Mouse (Mus musculus): ENCODE measurements at regions not wholly inside any gene's neighbourhood (a gene's known extent, or its start where the extent isn't known, plus 50 kb on each side); places are given as distances from the start of the nearest gene placed in this dataset.

DNA sequence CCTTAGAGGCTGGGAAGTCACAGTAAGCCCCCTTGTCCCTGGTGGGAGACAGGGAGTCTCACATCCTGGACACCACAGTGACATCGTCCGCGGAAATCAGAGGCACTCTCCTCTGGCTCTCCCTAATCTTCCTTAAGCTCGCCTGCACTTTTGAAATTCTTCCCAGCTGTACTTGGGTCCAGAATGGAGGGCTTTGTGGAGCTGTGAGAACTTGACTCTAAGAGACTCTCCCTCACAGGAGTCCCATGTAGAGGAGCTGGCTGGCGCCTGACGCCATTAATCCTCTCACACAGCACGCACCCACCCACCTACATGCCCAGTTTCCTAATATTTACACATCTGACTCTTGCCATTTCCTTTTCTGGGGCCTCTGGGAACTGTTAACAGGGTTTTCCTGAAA, 492.8 kb downstream of the Ccdc171 start:
- 69% methylated on average over 7 of the region's 7 CpGs for WGBS
- H3K9ac ChIP-seq (ENCODE audit: low read depth, low read length) = no peak overlapping the region
- H3K27me3 ChIP-seq (ENCODE audit: control insufficient read depth, insufficient read depth, low read length) = no peaks in the 10 kb centered on the region

DNA sequence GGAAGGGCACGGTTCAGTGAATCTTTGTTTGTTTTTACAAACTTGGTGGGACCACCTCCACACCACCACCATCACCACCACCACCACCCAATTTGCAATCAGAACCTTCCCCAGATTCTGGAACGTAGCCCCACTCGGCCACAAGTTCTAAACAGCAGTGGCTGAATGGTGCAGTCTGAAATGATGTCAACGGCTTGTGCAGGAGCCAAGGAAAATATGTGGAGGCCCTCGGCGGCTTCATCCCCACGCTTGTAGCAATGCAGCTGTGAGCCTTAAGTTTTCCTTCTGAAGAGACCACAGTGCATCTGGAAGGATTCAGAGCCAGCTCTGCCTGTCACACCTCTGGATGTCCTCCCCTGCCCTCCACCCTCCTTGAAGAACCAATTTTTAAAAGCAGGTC, 493.4 kb downstream of the Ccdc171 start:
- Histone ChIP-seq H3K4me1 (ENCODE audit: control insufficient read depth, insufficient read depth, low read length) (no peaks in the 10 kb centered on the region), H3K9ac (ENCODE audit: low read depth, low read length) (no peak overlapping the region), H3K4me3 (ENCODE audit: insufficient read depth, low read depth, low read length) (no peak overlapping the region), H3K27me3 (ENCODE audit: control insufficient read depth, insufficient read depth, low read length) (no peaks in the 10 kb centered on the region), H3K79me2 (ENCODE audit: control insufficient read depth, insufficient read depth, low read length) (no peaks in the 10 kb centered on the region), H3K27ac (replicated peaks; ENCODE audit: insufficient read depth, low read depth, low read length) (no peak overlapping the region), H3K36me3 (ENCODE audit: control insufficient read depth, insufficient read depth, low read length) (no peaks in the 10 kb centered on the region)
- WGBS = 78% methylated on average over 7 of the region's 7 CpGs
- TF ChIP-seq CTCF (IDR thresholded peaks at IDR 0.05; ENCODE audit: low read depth, low read length) (no peak), POLR2A (IDR thresholded peaks at IDR 0.05; ENCODE audit: extremely low read depth, insufficient read depth, low read length) (no peak)
- no peak for DNase-seq (ENCODE audit: extremely low read depth, low read depth, low spot score)

More for the DNA sequence above, 492.8 kb downstream of the Ccdc171 start:
- Histone ChIP-seq H3K79me2 (ENCODE audit: control insufficient read depth, insufficient read depth, low read length) (no peaks in the 10 kb centered on the region), H3K4me1 (ENCODE audit: control insufficient read depth, insufficient read depth, low read length) (no peaks in the 10 kb centered on the region), H3K4me3 (ENCODE audit: insufficient read depth, low read depth, low read length) (no peak overlapping the region), H3K36me3 (ENCODE audit: control insufficient read depth, insufficient read depth, low read length) (no peaks in the 10 kb centered on the region), H3K27ac (replicated peaks; ENCODE audit: insufficient read depth, low read depth, low read length) (no peak overlapping the region)
- TF ChIP-seq CTCF (IDR thresholded peaks at IDR 0.05; ENCODE audit: low read depth, low read length) (no peak), POLR2A (IDR thresholded peaks at IDR 0.05; ENCODE audit: extremely low read depth, insufficient read depth, low read length) (no peak)
- no peak for DNase-seq (ENCODE audit: extremely low read depth, low read depth, low spot score)

DNA sequence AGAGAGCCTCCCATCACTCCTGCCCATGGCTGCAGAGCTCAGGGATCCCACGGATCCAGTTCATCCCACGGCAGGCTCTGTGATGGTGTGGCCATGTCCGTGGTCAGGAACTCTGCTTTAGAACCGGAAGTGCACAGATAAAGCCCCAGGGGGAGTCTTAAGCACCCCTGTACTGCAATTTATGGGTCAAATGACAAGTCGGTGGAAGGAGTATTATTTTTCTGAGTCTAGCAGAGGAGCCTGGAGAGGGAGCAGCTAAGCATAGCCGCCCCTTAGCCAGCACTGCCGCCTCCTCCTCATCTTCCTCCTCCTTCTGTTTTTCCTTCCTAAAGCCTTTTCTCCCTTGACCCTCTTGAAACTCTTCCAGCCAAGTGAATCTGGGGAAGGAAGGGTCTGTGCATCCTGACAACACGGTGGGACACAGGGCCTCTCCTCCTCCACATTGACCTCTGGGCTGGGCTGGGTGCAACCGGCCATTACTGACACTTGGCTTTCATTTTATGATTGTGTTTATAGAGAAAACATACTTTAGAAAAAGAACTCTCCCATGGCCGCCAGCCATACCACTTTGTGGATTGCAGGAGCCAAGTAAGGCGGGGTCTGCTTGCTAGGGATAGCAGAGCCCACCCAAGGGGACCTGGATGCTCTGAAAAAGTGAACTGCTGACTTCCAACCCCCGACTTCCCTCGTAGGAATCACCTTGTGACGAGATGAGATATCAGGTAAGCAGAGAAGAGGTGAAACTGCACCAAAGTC, 494.3 kb downstream of the Ccdc171 start:
- Histone ChIP-seq H3K27me3 (ENCODE audit: control insufficient read depth, insufficient read depth, low read length) (no peaks in the 10 kb centered on the region), H3K36me3 (ENCODE audit: control insufficient read depth, insufficient read depth, low read length) (no peaks in the 10 kb centered on the region), H3K4me1 (ENCODE audit: control insufficient read depth, insufficient read depth, low read length) (no peaks in the 10 kb centered on the region), H3K27ac (replicated peaks; ENCODE audit: insufficient read depth, low read depth, low read length) (no peak overlapping the region), H3K4me3 (ENCODE audit: insufficient read depth, low read depth, low read length) (no peak overlapping the region), H3K79me2 (ENCODE audit: control insufficient read depth, insufficient read depth, low read length) (no peaks in the 10 kb centered on the region), H3K9ac (ENCODE audit: low read depth, low read length) (no peak overlapping the region)
- no peak for DNase-seq (ENCODE audit: extremely low read depth, low read depth, low spot score)
- 76% methylated on average over 14 of the region's 14 CpGs for WGBS
- no peak for TF ChIP-seq CTCF (IDR thresholded peaks at IDR 0.05; ENCODE audit: low read depth, low read length)
- TF ChIP-seq POLR2A (IDR thresholded peaks at IDR 0.05; ENCODE audit: extremely low read depth, insufficient read depth, low read length) = no peak

DNA sequence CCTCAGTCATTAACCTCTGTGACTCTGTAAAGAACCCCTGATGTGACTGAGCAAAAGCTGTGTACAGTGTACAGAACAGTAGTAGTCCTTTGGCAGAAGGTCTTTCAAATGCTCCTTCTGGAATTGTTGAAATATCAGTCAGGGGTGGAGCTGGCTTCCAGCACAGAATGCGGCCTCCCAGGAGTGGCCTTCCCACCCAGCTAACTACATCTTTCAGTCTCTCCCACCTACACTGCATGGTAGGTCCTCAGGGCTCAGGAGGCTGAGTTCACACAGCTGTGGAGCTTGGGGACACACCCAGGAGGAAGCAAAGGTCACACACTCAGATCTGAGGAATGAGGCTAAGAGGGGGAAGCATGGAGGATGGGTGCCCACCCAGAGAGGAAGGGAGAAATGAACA, 495.3 kb downstream of the Ccdc171 start:
- WGBS = 77% methylated on average over 1 of the region's 1 CpGs
- no peaks in the 10 kb centered on the region for H3K27me3 ChIP-seq (ENCODE audit: control insufficient read depth, insufficient read depth, low read length)

DNA sequence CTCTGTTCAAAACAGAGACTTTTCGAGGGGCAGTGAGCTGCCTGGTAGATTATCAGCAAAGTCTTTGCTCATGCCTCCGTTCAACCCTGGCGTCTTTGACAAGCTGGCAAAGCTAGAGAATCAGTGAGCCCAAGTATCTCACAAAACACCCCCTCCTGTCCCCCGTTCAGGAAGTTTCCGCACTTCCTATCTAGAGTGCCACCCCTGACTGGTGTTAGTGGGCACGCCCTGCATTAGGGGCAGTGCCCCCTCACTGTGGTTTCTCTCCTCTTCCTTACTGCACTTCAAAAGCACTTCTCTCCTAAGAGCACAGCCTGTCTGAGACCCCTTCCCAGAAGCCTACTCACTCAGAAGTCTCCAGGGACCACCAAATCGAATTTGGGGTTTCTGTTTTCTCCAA, 497.0 kb downstream of the Ccdc171 start:
- DNase-seq (ENCODE audit: extremely low read depth, low read depth, low spot score) = no peak
- H3K36me3 ChIP-seq (ENCODE audit: control insufficient read depth, insufficient read depth, low read length) = no peaks in the 10 kb centered on the region
- TF ChIP-seq POLR2A (IDR thresholded peaks at IDR 0.05; ENCODE audit: extremely low read depth, insufficient read depth, low read length) (no peak), CTCF (IDR thresholded peaks at IDR 0.05; ENCODE audit: low read depth, low read length) (no peak)
- no peaks in the 10 kb centered on the region for H3K27me3 ChIP-seq (ENCODE audit: control insufficient read depth, insufficient read depth, low read length)
- H3K9ac ChIP-seq (ENCODE audit: low read depth, low read length) = no peak overlapping the region
- no peak overlapping the region for H3K27ac ChIP-seq (replicated peaks; ENCODE audit: insufficient read depth, low read depth, low read length)
- H3K4me1 ChIP-seq (ENCODE audit: control insufficient read depth, insufficient read depth, low read length) = no peaks in the 10 kb centered on the region
- H3K79me2 ChIP-seq (ENCODE audit: control insufficient read depth, insufficient read depth, low read length) = no peaks in the 10 kb centered on the region
- WGBS = 78% methylated on average over 7 of the region's 7 CpGs
- H3K4me3 ChIP-seq (ENCODE audit: insufficient read depth, low read depth, low read length) = no peak overlapping the region

More for the DNA sequence above, 495.3 kb downstream of the Ccdc171 start:
- H3K4me1 ChIP-seq (ENCODE audit: control insufficient read depth, insufficient read depth, low read length) = no peaks in the 10 kb centered on the region
- no peak overlapping the region for H3K27ac ChIP-seq (replicated peaks; ENCODE audit: insufficient read depth, low read depth, low read length)
- no peaks in the 10 kb centered on the region for H3K79me2 ChIP-seq (ENCODE audit: control insufficient read depth, insufficient read depth, low read length)
- no peak for TF ChIP-seq CTCF (IDR thresholded peaks at IDR 0.05; ENCODE audit: low read depth, low read length)
- TF ChIP-seq POLR2A (IDR thresholded peaks at IDR 0.05; ENCODE audit: extremely low read depth, insufficient read depth, low read length) = no peak
- DNase-seq (ENCODE audit: extremely low read depth, low read depth, low spot score) = no peak
- no peaks in the 10 kb centered on the region for H3K36me3 ChIP-seq (ENCODE audit: control insufficient read depth, insufficient read depth, low read length)
- no peak overlapping the region for H3K9ac ChIP-seq (ENCODE audit: low read depth, low read length)
- no peak overlapping the region for H3K4me3 ChIP-seq (ENCODE audit: insufficient read depth, low read depth, low read length)

DNA sequence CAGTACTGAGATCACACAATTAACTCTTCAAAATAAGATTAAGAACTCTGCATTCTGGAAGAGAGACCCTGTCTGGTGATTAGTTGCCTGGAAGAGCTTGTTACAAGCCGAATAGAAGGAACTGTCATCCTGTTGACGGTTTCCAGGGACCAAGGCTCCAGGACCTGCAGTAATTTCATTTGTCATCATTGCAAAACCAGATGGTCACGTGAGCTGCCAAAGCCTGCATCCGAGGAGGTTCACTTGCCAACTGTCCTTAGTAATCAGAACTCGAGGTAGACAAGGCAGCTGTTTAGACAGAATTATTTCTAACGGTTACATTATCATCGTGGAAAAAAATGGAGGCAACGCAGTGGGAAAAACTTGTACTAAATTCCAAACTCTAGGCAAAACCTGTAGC, 500.8 kb downstream of the Ccdc171 start:
- no peak overlapping the region for H3K9ac ChIP-seq (ENCODE audit: low read depth, low read length)
- no peak overlapping the region for H3K27ac ChIP-seq (replicated peaks; ENCODE audit: insufficient read depth, low read depth, low read length)
- TF ChIP-seq CTCF (IDR thresholded peaks at IDR 0.05; ENCODE audit: low read depth, low read length) (no peak), POLR2A (IDR thresholded peaks at IDR 0.05; ENCODE audit: extremely low read depth, insufficient read depth, low read length) (no peak)
- H3K27me3 ChIP-seq (ENCODE audit: control insufficient read depth, insufficient read depth, low read length) = no peaks in the 10 kb centered on the region
- H3K36me3 ChIP-seq (ENCODE audit: control insufficient read depth, insufficient read depth, low read length) = no peaks in the 10 kb centered on the region
- H3K79me2 ChIP-seq (ENCODE audit: control insufficient read depth, insufficient read depth, low read length) = no peaks in the 10 kb centered on the region
- 77% methylated on average over 8 of the region's 8 CpGs for WGBS
- H3K4me3 ChIP-seq (ENCODE audit: insufficient read depth, low read depth, low read length) = no peak overlapping the region
- DNase-seq (ENCODE audit: extremely low read depth, low read depth, low spot score) = no peak
- H3K4me1 ChIP-seq (ENCODE audit: control insufficient read depth, insufficient read depth, low read length) = no peaks in the 10 kb centered on the region

Measured in liver, adult 2 months (tissue).